Mouse (Mus musculus): ENCODE data around the gene 2410131K14Rik. TPM values are rescaled to one million over a fixed set of nuclear protein-coding genes. Genes with fewer than 3 reads are reported as not detected.

The 2410131K14Rik gene
- polyA plus RNA-seq, 1 experiment from 2014 or later, result 18.2 TPM

GRCm38 (mm10) chr5:118294086-118294864 lies 49.2 kb downstream of the 2410131K14Rik start:
- Histone ChIP-seq H3K4me2 (ENCODE audit: low read length) (peak overlapping the region; percentile 3; the same call in 1 of the 2 replicates), H3K9ac (ENCODE audit: low read depth, low read length) (no peak overlapping the region), H3K4me3 (ENCODE audit: low read depth, low read length) (no peak overlapping the region), H3K27ac (ENCODE audit: low read length) (peak overlapping the region; percentile 58), H3K9me3 (replicated peaks; ENCODE audit: control insufficient read depth, low read length, poor library complexity, severe bottlenecking) (no peaks in the 10 kb centered on the region), H3K4me1 (ENCODE audit: control insufficient read depth, insufficient read depth, low read length) (peaks cover 11% of the 10 kb centered on the region), H3K27me3 (ENCODE audit: control insufficient read depth, insufficient read depth, low read depth, low read length) (no peaks in the 10 kb centered on the region), H3K36me3 (ENCODE audit: control insufficient read depth, insufficient read depth, low read length) (no peaks in the 10 kb centered on the region)
- WGBS, result 33% methylated on average over 23 of the region's 23 CpGs
- peak; percentile 73 for ATAC-seq

DNA sequence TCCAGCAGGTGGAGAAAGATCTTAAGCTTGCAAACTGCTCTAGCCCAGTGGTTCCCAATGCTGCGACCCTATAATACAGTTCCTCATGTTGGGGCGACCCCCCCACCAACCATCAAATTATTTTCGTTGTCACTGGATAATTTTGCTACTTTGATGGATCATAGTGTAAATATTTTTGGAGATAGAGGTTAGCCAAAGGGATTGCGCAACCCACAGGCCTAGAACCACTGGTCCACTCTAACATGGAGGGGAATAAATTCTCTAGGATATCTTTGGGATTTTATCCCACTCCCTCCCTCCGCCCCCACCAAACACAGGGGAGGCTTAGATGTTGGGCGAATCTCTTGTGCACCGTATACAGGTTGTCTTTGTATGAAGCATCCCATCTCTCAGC lies 49.8 kb downstream of the 2410131K14Rik start:
- H3K9me3 ChIP-seq (replicated peaks; ENCODE audit: control insufficient read depth, low read length, poor library complexity, severe bottlenecking), result no peaks in the 10 kb centered on the region
- peaks cover 11% of the 10 kb centered on the region for H3K4me1 ChIP-seq (ENCODE audit: control insufficient read depth, insufficient read depth, low read length)
- ATAC-seq, result no peak
- no peaks in the 10 kb centered on the region for H3K27me3 ChIP-seq (ENCODE audit: control insufficient read depth, insufficient read depth, low read depth, low read length)
- no peaks in the 10 kb centered on the region for H3K36me3 ChIP-seq (ENCODE audit: control insufficient read depth, insufficient read depth, low read length)
- no peak overlapping the region for H3K4me2 ChIP-seq (ENCODE audit: low read length)
- WGBS, result 83% methylated on average over 7 of the region's 7 CpGs
- no peak overlapping the region for H3K9ac ChIP-seq (ENCODE audit: low read depth, low read length)
- H3K4me3 ChIP-seq (ENCODE audit: low read depth, low read length), result no peak overlapping the region
- H3K27ac ChIP-seq (ENCODE audit: low read length), result peak overlapping the region; percentile 58; the same call in 1 of the 2 replicates

GRCm38 (mm10) chr5:118297338-118297746 lies 52.3 kb downstream of the 2410131K14Rik start:
- no peak; the same call in 1 of the 2 replicates for ATAC-seq
- 18% methylated on average over 12 of the region's 12 CpGs for WGBS
- Histone ChIP-seq H3K4me3 (ENCODE audit: low read depth, low read length) (no peak overlapping the region), H3K9ac (ENCODE audit: low read depth, low read length) (peak overlapping the region; percentile 50; the same call in 1 of the 2 replicates), H3K4me1 (ENCODE audit: control insufficient read depth, insufficient read depth, low read length) (peaks cover 11% of the 10 kb centered on the region), H3K4me2 (ENCODE audit: low read length) (no peak overlapping the region), H3K27me3 (ENCODE audit: control insufficient read depth, insufficient read depth, low read depth, low read length) (no peaks in the 10 kb centered on the region), H3K36me3 (ENCODE audit: control insufficient read depth, insufficient read depth, low read length) (no peaks in the 10 kb centered on the region), H3K27ac (ENCODE audit: low read length) (0 out of 2 replicates have a peak overlapping the region, but pooled peaks have one; percentile 20), H3K9me3 (replicated peaks; ENCODE audit: control insufficient read depth, low read length, poor library complexity, severe bottlenecking) (no peaks in the 10 kb centered on the region)

GRCm38 (mm10) chr5:118299720-118300400 lies 54.8 kb downstream of the 2410131K14Rik start:
- no peak overlapping the region for H3K4me2 ChIP-seq (ENCODE audit: low read length)
- H3K27me3 ChIP-seq (ENCODE audit: control insufficient read depth, insufficient read depth, low read depth, low read length), result no peaks in the 10 kb centered on the region
- no peak overlapping the region for H3K4me3 ChIP-seq (ENCODE audit: low read depth, low read length)
- no peaks in the 10 kb centered on the region for H3K9me3 ChIP-seq (replicated peaks; ENCODE audit: control insufficient read depth, low read length, poor library complexity, severe bottlenecking)
- H3K9ac ChIP-seq (ENCODE audit: low read depth, low read length), result no peak overlapping the region
- no peaks in the 10 kb centered on the region for H3K36me3 ChIP-seq (ENCODE audit: control insufficient read depth, insufficient read depth, low read length)
- no peak for ATAC-seq
- H3K27ac ChIP-seq (ENCODE audit: low read length), result no peak overlapping the region
- peaks cover 11% of the 10 kb centered on the region for H3K4me1 ChIP-seq (ENCODE audit: control insufficient read depth, insufficient read depth, low read length)
- 85% methylated on average over 11 of the region's 11 CpGs for WGBS

DNA sequence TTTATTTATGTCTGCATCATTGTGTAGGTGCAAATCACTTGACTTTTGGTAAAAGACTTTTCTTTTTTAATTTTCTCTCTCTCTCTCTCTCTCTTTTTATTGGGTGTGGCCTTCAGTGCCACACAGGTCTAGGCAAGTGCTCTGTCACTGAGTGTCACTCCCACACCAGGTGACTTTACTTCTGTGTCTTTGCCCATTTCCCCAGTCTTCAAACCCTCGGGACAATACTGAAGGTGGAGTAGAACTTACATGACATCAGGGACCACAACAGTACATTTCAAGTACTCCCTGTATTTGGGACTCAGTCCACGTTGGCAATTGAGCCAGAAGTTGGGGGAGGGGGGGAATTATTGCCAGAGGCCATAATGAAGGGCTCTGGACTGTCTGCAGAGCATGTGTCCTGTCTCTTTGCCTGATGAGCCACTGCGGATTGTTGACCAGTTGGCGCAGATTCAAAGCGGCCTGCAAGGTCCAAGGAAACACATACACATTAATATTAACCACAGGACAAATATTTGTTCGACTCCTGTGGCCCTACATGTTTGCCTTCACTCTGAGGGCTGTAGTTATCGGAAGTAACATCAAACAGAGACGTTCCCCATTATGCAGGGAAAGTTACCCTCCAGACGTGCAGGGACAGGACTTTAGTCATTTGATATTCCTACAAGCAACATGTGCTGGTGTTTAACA lies 57.6 kb downstream of the 2410131K14Rik start:
- Histone ChIP-seq H3K36me3 (ENCODE audit: control insufficient read depth, insufficient read depth, low read length) (no peaks in the 10 kb centered on the region), H3K27ac (ENCODE audit: low read length) (no peak overlapping the region), H3K9me3 (replicated peaks; ENCODE audit: control insufficient read depth, low read length, poor library complexity, severe bottlenecking) (no peaks in the 10 kb centered on the region), H3K4me2 (ENCODE audit: low read length) (no peak overlapping the region), H3K9ac (ENCODE audit: low read depth, low read length) (no peak overlapping the region), H3K4me3 (ENCODE audit: low read depth, low read length) (no peak overlapping the region), H3K27me3 (ENCODE audit: control insufficient read depth, insufficient read depth, low read depth, low read length) (no peaks in the 10 kb centered on the region), H3K4me1 (ENCODE audit: control insufficient read depth, insufficient read depth, low read length) (peaks cover 7% of the 10 kb centered on the region)
- WGBS, result 64% methylated on average over 9 of the region's 9 CpGs
- no peak for ATAC-seq

DNA sequence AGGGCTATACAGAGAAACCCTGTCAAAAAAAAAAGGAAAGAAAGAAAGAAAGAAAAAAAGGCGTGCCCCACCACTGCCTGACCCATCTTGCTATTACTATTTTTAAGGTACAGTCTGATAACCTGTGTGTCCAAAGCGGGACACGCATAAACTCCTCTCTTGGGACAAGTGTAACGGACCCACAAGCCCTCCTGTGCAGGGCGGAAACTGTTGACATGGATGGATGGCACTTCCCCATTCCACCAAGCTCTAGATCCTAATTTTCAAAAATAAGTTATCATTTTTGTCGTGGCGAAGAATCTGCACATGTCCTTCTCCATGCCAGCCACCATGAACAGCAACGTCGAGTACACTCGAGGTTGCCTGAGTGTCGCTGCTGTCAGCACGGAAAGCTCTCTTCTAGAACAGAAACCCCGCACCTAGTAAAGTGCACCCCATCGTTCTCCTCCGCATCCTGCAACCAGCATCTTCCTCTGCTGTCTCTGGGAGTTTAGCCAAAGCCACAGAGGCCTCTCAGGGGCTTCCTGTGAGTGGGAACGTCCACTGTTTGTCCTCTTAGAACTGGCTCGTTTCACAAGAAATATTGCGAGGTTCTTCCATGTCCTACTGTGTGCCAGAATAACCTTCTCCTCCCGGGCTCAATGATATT lies 60.1 kb downstream of the 2410131K14Rik start:
- H3K4me1 ChIP-seq (ENCODE audit: control insufficient read depth, insufficient read depth, low read length), result no peaks in the 10 kb centered on the region
- H3K27ac ChIP-seq (ENCODE audit: low read length), result no peak overlapping the region
- no peaks in the 10 kb centered on the region for H3K9me3 ChIP-seq (replicated peaks; ENCODE audit: control insufficient read depth, low read length, poor library complexity, severe bottlenecking)
- no peak overlapping the region for H3K4me2 ChIP-seq (ENCODE audit: low read length)
- no peaks in the 10 kb centered on the region for H3K27me3 ChIP-seq (ENCODE audit: control insufficient read depth, insufficient read depth, low read depth, low read length)
- H3K9ac ChIP-seq (ENCODE audit: low read depth, low read length), result no peak overlapping the region
- H3K36me3 ChIP-seq (ENCODE audit: control insufficient read depth, insufficient read depth, low read length), result no peaks in the 10 kb centered on the region
- H3K4me3 ChIP-seq (ENCODE audit: low read depth, low read length), result no peak overlapping the region
- ATAC-seq, result no peak
- 91% methylated on average over 19 of the region's 19 CpGs for WGBS

DNA sequence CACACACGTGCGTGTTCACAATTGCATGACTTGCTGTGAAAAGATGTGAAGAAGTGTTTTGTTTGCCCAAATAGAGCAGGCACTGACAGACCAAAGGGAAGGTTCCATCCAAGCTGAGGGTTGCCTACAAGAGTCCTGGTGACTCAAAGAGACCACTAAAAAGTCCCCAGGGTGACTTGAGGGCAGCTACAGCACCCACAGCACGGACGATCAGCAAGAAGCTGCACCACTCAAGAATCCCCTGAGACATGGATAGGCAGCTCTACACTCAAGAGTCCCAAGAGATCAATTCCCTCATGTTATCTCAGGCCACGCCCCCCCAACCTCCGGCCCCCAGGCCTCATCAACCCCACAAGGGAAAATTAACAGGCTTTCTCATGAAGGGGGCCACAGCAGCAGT lies 65.4 kb downstream of the 2410131K14Rik start:
- Histone ChIP-seq H3K4me3 (ENCODE audit: low read depth, low read length) (no peak overlapping the region), H3K4me1 (ENCODE audit: control insufficient read depth, insufficient read depth, low read length) (no peaks in the 10 kb centered on the region), H3K9ac (ENCODE audit: low read depth, low read length) (no peak overlapping the region), H3K4me2 (ENCODE audit: low read length) (no peak overlapping the region), H3K27ac (ENCODE audit: low read length) (no peak overlapping the region), H3K36me3 (ENCODE audit: control insufficient read depth, insufficient read depth, low read length) (no peaks in the 10 kb centered on the region), H3K9me3 (replicated peaks; ENCODE audit: control insufficient read depth, low read length, poor library complexity, severe bottlenecking) (no peaks in the 10 kb centered on the region), H3K27me3 (ENCODE audit: control insufficient read depth, insufficient read depth, low read depth, low read length) (no peaks in the 10 kb centered on the region)
- no peak for ATAC-seq
- WGBS, result 93% methylated on average over 6 of the region's 6 CpGs

DNA sequence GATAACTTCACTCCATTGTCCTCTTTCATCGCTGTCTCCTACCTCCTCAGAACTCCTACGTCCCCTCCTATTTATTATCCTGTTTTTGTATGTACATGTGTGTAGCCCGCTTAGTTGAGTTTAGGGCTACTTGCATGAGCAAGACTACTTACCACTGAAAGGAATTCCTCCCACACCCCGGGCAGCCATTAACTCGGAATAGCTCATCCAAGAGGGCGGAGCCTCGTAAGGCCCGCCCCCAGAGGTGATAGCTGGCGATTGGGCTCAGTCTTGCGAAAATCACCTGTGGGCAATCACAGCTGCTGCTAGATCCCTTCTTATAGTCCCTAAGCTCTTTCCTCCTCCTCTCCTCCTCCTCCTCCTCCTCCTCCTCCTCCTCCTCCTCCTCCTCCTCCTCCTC lies 66.2 kb downstream of the 2410131K14Rik start:
- no peak overlapping the region for H3K4me2 ChIP-seq (ENCODE audit: low read length)
- H3K9me3 ChIP-seq (replicated peaks; ENCODE audit: control insufficient read depth, low read length, poor library complexity, severe bottlenecking), result no peaks in the 10 kb centered on the region
- H3K36me3 ChIP-seq (ENCODE audit: control insufficient read depth, insufficient read depth, low read length), result no peaks in the 10 kb centered on the region
- H3K4me3 ChIP-seq (ENCODE audit: low read depth, low read length), result no peak overlapping the region
- H3K9ac ChIP-seq (ENCODE audit: low read depth, low read length), result no peak overlapping the region
- H3K27me3 ChIP-seq (ENCODE audit: control insufficient read depth, insufficient read depth, low read depth, low read length), result no peaks in the 10 kb centered on the region
- 69% methylated on average over 10 of the region's 10 CpGs for whole genome bisulfite sequencing
- no peak for ATAC-seq
- no peaks in the 10 kb centered on the region for H3K4me1 ChIP-seq (ENCODE audit: control insufficient read depth, insufficient read depth, low read length)
- H3K27ac ChIP-seq (ENCODE audit: low read length), result no peak overlapping the region
